Mouse (Mus musculus): ENCODE measurements around the gene Tnfaip8l1.

- TF ChIP-seq CTCF (IDR thresholded peaks at IDR 0.05; ENCODE audit: extremely low read depth, insufficient read depth, low read length) (peak; percentile 77), POLR2A (IDR thresholded peaks at IDR 0.05; ENCODE audit: extremely low read depth, insufficient read depth, low read length) (no peak)
These were observed 29.6 kb upstream of the Tnfaip8l1 start for GRCm38 (mm10) chr17:56132661-56133060.
